Mouse (Mus musculus) CH12.LX (cell line): Measurements from ENCODE around the gene Tm9sf2.

Source experiments
- CHD1 ChIP-seq: IDR thresholded peaks from 2 replicates; pipeline ENCODE4 v1.6.1; 2012; ENCODE audit warnings: low read depth, low read length, improper control_type of control experiment, inconsistent platforms
- CTCF ChIP-seq, 2 experiments: IDR thresholded peaks in 1 of 2; conservative IDR thresholded peaks in 1 of 2; 2 replicates each; pipeline ENCODE4 v1.5.1; 2011 to 2012; ENCODE audit warnings: low read depth in 2 of 2, low read length in 2 of 2, improper control_type of control experiment in 1 of 2, inconsistent platforms in 1 of 2, mild to moderate bottlenecking in 1 of 2, moderate library complexity in 1 of 2
- GABPA ChIP-seq: IDR thresholded peaks from 2 replicates; pipeline ENCODE4 v1.6.1; 2012; ENCODE audit warnings: low read depth, low read length, improper control_type of control experiment, inconsistent platforms; ENCODE audit not compliant: insufficient replicate concordance
- KAT2A ChIP-seq: IDR thresholded peaks from 2 replicates; pipeline ENCODE4 v1.6.1; 2012; ENCODE audit warnings: low read length, improper control_type of control experiment, inconsistent platforms; ENCODE audit not compliant: insufficient replicate concordance
- MEF2A ChIP-seq: IDR thresholded peaks from 2 replicates; pipeline ENCODE4 v1.6.1; 2014; ENCODE audit warnings: low read depth, mild to moderate bottlenecking, inconsistent platforms, low read length, improper control_type of control experiment, borderline replicate concordance
- PAX5 ChIP-seq: IDR thresholded peaks from 2 replicates; pipeline ENCODE4 v1.6.1; 2012; ENCODE audit warnings: low read length, inconsistent platforms, mixed read lengths
- POLR2A ChIP-seq: IDR thresholded peaks from 2 replicates; pipeline ENCODE4 v1.6.1; 2011; ENCODE audit warnings: low read depth, mild to moderate bottlenecking, improper control_type of control experiment, low read length
- POLR2AphosphoS2 ChIP-seq: IDR thresholded peaks from 2 replicates; pipeline ENCODE4 v1.6.1; 2011; ENCODE audit warnings: low read depth, low read length, improper control_type of control experiment
- UBTF ChIP-seq: IDR thresholded peaks from 2 replicates; pipeline ENCODE4 v1.6.1; 2012; ENCODE audit warnings: low read depth, mild to moderate bottlenecking, inconsistent platforms, low read length, improper control_type of control experiment, moderate library complexity
- ZKSCAN1 ChIP-seq: IDR thresholded peaks from 2 replicates; pipeline ENCODE4 v1.6.1; 2012; ENCODE audit warnings: low read depth, inconsistent platforms, low read length, improper control_type of control experiment, borderline replicate concordance

DNA sequence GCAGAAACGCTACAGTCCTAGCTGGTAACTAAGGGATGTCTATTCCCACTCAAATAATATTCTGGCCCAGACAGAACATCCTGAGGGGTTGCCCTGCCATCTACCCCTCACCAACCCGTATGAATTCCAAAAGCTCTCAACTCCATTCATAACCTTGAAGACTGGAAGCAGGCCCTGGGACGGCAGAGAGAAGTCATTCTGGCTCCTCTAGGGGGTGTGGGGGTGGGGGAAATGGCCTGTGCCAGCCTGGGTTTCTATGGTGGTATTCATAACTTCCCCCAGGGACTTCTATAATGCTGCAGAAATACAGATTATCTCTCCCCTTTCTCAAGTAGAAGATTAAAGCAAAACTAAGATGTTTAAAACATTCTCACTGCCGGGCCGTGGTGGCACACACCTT is 26.9 kb upstream of the Tm9sf2 start:
- no peak for TF ChIP-seq CHD1
- no peak for TF ChIP-seq CTCF (conservative IDR thresholded peaks at IDR 0.05 in 1 of 2, IDR thresholded peaks at IDR 0.05 in 1 of 2; ENCODE audit: low read depth in 2 of 2, low read length in 2 of 2)
- no peak for TF ChIP-seq POLR2A
- TF ChIP-seq UBTF = no peak
- no peak for TF ChIP-seq MEF2A
- no peak for TF ChIP-seq POLR2AphosphoS2
- no peak for TF ChIP-seq KAT2A
- no peak for TF ChIP-seq ZKSCAN1
- TF ChIP-seq PAX5 = no peak
- TF ChIP-seq GABPA = no peak
